Mouse (Mus musculus) thymus, adult 2 months (tissue): ENCODE measurements around the gene Mical1.

Experiments
- CTCF ChIP-seq: fragments of 200-500 bp; IDR thresholded peaks from 2 replicates; pipeline ENCODE4 v1.5.1; 2012; ENCODE audit warnings: mild to moderate bottlenecking, control low read depth, low read length, moderate library complexity, borderline replicate concordance; ENCODE audit not compliant: control insufficient read depth, poor library complexity, insufficient read depth; ENCODE audit errors: extremely low read depth
- POLR2A ChIP-seq: fragments of 200-500 bp; IDR thresholded peaks from 2 replicates; pipeline ENCODE4 v1.6.1; 2012; ENCODE audit warnings: mild to moderate bottlenecking, low read length, control low read depth, moderate library complexity; ENCODE audit not compliant: control insufficient read depth, poor library complexity, insufficient read depth; ENCODE audit errors: extremely low read depth

DNA sequence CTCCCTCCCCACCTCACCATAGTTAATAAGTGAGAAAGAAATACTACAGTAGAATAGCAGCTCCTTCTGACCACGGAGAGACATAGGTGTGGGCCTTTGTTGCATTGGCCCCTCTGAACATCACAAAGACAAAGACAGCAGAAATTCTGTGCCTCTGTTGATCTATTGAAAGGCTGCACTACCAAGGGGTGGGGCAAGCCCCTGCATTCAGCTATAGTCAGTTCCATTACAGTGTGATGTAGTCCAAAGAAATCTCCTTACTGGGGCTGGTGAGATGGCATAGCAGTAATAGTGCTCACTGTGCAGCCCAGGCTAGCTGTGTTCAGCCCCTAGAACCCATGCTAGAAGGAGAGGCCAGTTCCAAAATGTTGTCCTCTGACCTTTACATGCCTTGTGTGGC, 28.9 kb downstream of the Mical1 start:
- TF ChIP-seq POLR2A = no peak
- TF ChIP-seq CTCF = no peak
